Mouse (Mus musculus) heart, embryonic 10.5 days (tissue): Measurements from ENCODE around the gene Pgls. TPM values are rescaled to one million over a fixed set of nuclear protein-coding genes. Genes with fewer than 3 reads are reported as not detected.

Experiments used
- DNase-seq: peaks from one replicate; pipeline ENCODE4 v3.0.0-alpha.2; 2017; ENCODE audit warnings: low spot score
- H3K27ac ChIP-seq: fragments of 300-500 bp; sonication (generic); 2 replicates; pipeline ENCODE4 v1.5.1; 2016; ENCODE audit warnings: mild to moderate bottlenecking
- H3K27me3 ChIP-seq: fragments of 300-500 bp; sonication (generic); 2 replicates; pipeline ENCODE4 v1.6.1; 2016; ENCODE audit warnings: mild to moderate bottlenecking; ENCODE audit not compliant: poor library complexity, insufficient read depth, severe bottlenecking
- H3K36me3 ChIP-seq: fragments of 300-500 bp; sonication (generic); 2 replicates; pipeline ENCODE4 v1.6.1; 2016; ENCODE audit warnings: mild to moderate bottlenecking, moderate library complexity
- H3K4me1 ChIP-seq: fragments of 300-500 bp; sonication (generic); 2 replicates; pipeline ENCODE4 v1.6.1; 2016; ENCODE audit warnings: mild to moderate bottlenecking
- H3K4me3 ChIP-seq: fragments of 300-500 bp; sonication (generic); 2 replicates; pipeline ENCODE4 v1.5.1; 2016; ENCODE audit warnings: mild to moderate bottlenecking, moderate library complexity
- H3K9me3 ChIP-seq: fragments of 300-500 bp; sonication (generic); 2 replicates; pipeline ENCODE4 v1.6.1; 2016; ENCODE audit warnings: mild to moderate bottlenecking, moderate library complexity
- WGBS: fragments of 180-500 bp; shearing (Covaris S2); methylation state at CpG from one replicate; pipeline ENCODE4 v1.1.7; 2016; 5-methylcytosine and 5-hydroxymethylcytosine counted together
- polyA plus RNA-seq: library from polyadenylated mRNA; unstranded; fragments of >200 nt; fragmentation: Nextera tagmentation; extraction: Ambion mirVana; gene quantifications from 2 replicates; pipeline ENCODE4 v1.2.1, GENCODE M21; 2016

Pgls gene
- polyA plus RNA-seq, 1 experiment from 2014 or later = 228 TPM

- Histone ChIP-seq H3K4me3 (no peak overlapping the region), H3K27me3 (peaks cover 98% of the 10 kb centered on the region), H3K27ac (no peak overlapping the region), H3K36me3 (no peaks in the 10 kb centered on the region), H3K4me1 (peaks cover 19% of the 10 kb centered on the region), H3K9me3 (0 out of 2 replicates have a peak, but pooled peaks cover 4% of the 10 kb centered on the region)
- WGBS = 66% methylated on average over 3 of the region's 3 CpGs
- no peak for DNase-seq
Observed at GRCm38 (mm10) chr8:71560071-71560470, 31.9 kb upstream of the Pgls start.

GRCm38 (mm10) chr8:71560765-71561164 is 31.2 kb upstream of the Pgls start:
- WGBS = 82% methylated on average over 5 of the region's 5 CpGs
- peaks cover 19% of the 10 kb centered on the region for H3K4me1 ChIP-seq
- peaks cover 97% of the 10 kb centered on the region for H3K27me3 ChIP-seq
- no peak overlapping the region for H3K27ac ChIP-seq
- H3K4me3 ChIP-seq = no peak overlapping the region
- H3K36me3 ChIP-seq = no peaks in the 10 kb centered on the region
- DNase-seq = no peak
- 0 out of 2 replicates have a peak, but pooled peaks cover 4% of the 10 kb centered on the region for H3K9me3 ChIP-seq

- DNase-seq = peak; percentile 88
- 5% methylated on average over 15 of the region's 15 CpGs for WGBS
- H3K4me1 ChIP-seq = peaks cover 19% of the 10 kb centered on the region
Observed at GRCm38 (mm10) chr8:71561401-71561800, 30.6 kb upstream of the Pgls start.

GRCm38 (mm10) chr8:71562751-71563150 is 29.2 kb upstream of the Pgls start:
- Histone ChIP-seq H3K9me3 (0 out of 2 replicates have a peak, but pooled peaks cover 4% of the 10 kb centered on the region), H3K27ac (no peak overlapping the region), H3K4me3 (peak overlapping the region; percentile 48), H3K27me3 (peaks cover 96% of the 10 kb centered on the region), H3K4me1 (peaks cover 19% of the 10 kb centered on the region), H3K36me3 (no peaks in the 10 kb centered on the region)
- under 1% methylated on average over 33 of the region's 33 CpGs for WGBS
- peak; percentile 88 for DNase-seq

More at GRCm38 (mm10) chr8:71561401-71561800, 30.6 kb upstream of the Pgls start:
- no peaks in the 10 kb centered on the region for H3K36me3 ChIP-seq
- H3K9me3 ChIP-seq = 0 out of 2 replicates have a peak, but pooled peaks cover 4% of the 10 kb centered on the region
- no peak overlapping the region for H3K4me3 ChIP-seq
- no peak overlapping the region for H3K27ac ChIP-seq
- H3K27me3 ChIP-seq = peaks cover 96% of the 10 kb centered on the region

GRCm38 (mm10) chr8:71563992-71564391 is 28.0 kb upstream of the Pgls start:
- Histone ChIP-seq H3K27me3 (peaks cover 96% of the 10 kb centered on the region), H3K9me3 (0 out of 2 replicates have a peak, but pooled peaks cover 4% of the 10 kb centered on the region), H3K4me1 (peaks cover 19% of the 10 kb centered on the region), H3K4me3 (no peak overlapping the region), H3K27ac (no peak overlapping the region), H3K36me3 (no peaks in the 10 kb centered on the region)
- 86% methylated on average over 4 of the region's 4 CpGs for WGBS
- no peak for DNase-seq

DNA sequence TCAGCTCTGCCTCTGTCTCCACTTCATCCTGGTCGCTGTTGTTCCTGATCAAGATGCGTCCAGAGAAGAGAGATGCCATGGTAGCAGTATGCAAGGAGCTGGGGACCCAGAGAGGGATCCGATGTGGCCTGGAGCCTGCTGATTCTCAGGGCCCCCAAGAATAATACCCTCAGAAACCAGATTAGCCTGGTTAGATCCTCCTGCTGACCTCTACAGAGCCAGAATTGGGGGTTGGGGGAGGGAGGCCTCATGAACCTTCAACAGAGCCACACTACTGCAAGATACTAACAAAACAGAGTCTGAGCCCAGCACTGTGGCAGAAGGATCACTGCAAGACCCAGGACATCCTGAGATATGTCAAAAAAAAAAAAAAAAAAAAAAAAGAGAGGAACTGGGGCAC is 25.5 kb upstream of the Pgls start, which contains the start of gene Nxnl1:
Nxnl1 (minus strand) TSS at position 101 of the 400 bp plus-strand sequence.
- Histone ChIP-seq H3K4me3 (no peak within 1 kb of the TSS), H3K4me1 (peaks cover 37% of the 10 kb centered on the region), H3K36me3 (no peaks in the 10 kb centered on the region), H3K27ac (no peak within 1 kb of the TSS), H3K27me3 (peaks cover 76% of the 10 kb centered on the region), H3K9me3 (0 out of 2 replicates have a peak, but pooled peaks cover 4% of the 10 kb centered on the region)
- DNase-seq = no peak
- 67% methylated on average over 3 of the region's 3 CpGs for WGBS

- Histone ChIP-seq H3K36me3 (no peaks in the 10 kb centered on the region), H3K9me3 (0 out of 2 replicates have a peak, but pooled peaks cover 4% of the 10 kb centered on the region), H3K27me3 (peaks cover 71% of the 10 kb centered on the region), H3K4me1 (peaks cover 34% of the 10 kb centered on the region), H3K27ac (no peak overlapping the region), H3K4me3 (no peak overlapping the region)
- DNase-seq = no peak
- WGBS = 62% methylated on average over 7 of the region's 7 CpGs
Observed at GRCm38 (mm10) chr8:71567587-71567986, 24.4 kb upstream of the Pgls start.

- Histone ChIP-seq H3K36me3 (no peaks in the 10 kb centered on the region), H3K4me1 (peaks cover 30% of the 10 kb centered on the region), H3K9me3 (0 out of 2 replicates have a peak, but pooled peaks cover 4% of the 10 kb centered on the region), H3K27me3 (peaks cover 68% of the 10 kb centered on the region), H3K4me3 (peak within 1 kb of the TSS; percentile 73), H3K27ac (peak within 1 kb of the TSS; percentile 78)
- WGBS = 18% methylated on average over 13 of the region's 13 CpGs
- no peak for DNase-seq
Observed at GRCm38 (mm10) chr8:71568387-71568937, 23.5 kb upstream of the Pgls start, which contains the start of gene Slc27a1. Gene Slc27a1 (plus strand): TSS chr8:71568882.

DNA sequence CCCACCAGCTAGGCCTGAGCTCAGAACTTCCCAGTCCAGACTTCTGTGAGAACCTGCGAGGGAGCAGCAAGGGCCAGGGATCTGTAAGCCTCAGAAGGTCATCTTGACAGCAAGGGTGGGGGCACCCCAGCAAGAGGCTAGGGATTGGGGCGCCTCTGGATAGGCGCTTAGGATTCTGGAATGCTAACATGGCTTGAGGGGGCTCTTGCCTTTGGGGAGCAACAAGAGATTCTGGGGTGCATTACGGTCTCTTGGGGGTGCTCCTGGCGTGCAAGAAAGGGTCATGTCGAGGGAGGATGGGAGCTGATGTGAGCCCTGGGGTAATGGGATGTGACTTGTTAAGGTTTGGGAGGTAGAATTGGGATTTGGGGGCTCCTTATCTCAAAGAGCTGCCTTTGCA is 23.0 kb upstream of the Pgls start:
- 0 out of 2 replicates have a peak, but pooled peaks cover 4% of the 10 kb centered on the region for H3K9me3 ChIP-seq
- no peak for DNase-seq
- H3K4me3 ChIP-seq = peak overlapping the region; percentile 73
- WGBS = 20% methylated on average over 6 of the region's 6 CpGs
- H3K36me3 ChIP-seq = no peaks in the 10 kb centered on the region
- H3K4me1 ChIP-seq = peaks cover 30% of the 10 kb centered on the region
- H3K27ac ChIP-seq = peak overlapping the region; percentile 78; the same call in 1 of the 2 replicates
- H3K27me3 ChIP-seq = peaks cover 64% of the 10 kb centered on the region

GRCm38 (mm10) chr8:71569366-71570290 is 22.3 kb upstream of the Pgls start:
- WGBS = under 1% methylated on average over 51 of the region's 51 CpGs
- Histone ChIP-seq H3K36me3 (no peaks in the 10 kb centered on the region), H3K9me3 (no peaks in the 10 kb centered on the region), H3K27me3 (peaks cover 57% of the 10 kb centered on the region), H3K4me3 (peak overlapping the region; percentile 73), H3K27ac (peak overlapping the region; percentile 78), H3K4me1 (peaks cover 35% of the 10 kb centered on the region)
- DNase-seq = peak; percentile 87

- H3K27ac ChIP-seq = peak overlapping the region; percentile 78
- peak overlapping the region; percentile 73 for H3K4me3 ChIP-seq
- peaks cover 35% of the 10 kb centered on the region for H3K4me1 ChIP-seq
- no peaks in the 10 kb centered on the region for H3K36me3 ChIP-seq
- peaks cover 51% of the 10 kb centered on the region for H3K27me3 ChIP-seq
- WGBS = under 1% methylated on average over 41 of the region's 41 CpGs
- peak; percentile 94 for DNase-seq
- H3K9me3 ChIP-seq = no peaks in the 10 kb centered on the region
Observed at GRCm38 (mm10) chr8:71570291-71570954, 21.6 kb upstream of the Pgls start.

DNA sequence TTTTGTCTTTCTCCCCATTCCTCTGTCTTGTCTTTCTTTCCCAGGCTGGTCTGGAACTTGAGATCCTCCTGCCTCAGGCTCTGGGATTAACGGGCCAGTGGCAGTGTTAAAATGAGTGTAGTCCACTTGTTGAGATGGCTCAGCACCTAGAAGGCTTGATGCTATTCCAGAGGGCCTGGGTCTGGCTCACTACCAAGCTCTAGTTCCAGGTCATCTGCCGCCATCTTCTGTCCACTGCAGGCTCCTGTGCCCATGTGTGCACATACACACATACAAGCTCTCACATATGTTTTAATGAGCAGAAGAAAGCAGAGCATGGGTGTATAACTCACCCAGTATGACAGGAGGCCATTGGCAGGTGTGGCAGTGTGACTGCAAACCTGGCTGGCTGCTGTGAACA is 19.9 kb upstream of the Pgls start:
- no peak for DNase-seq
- peaks cover 35% of the 10 kb centered on the region for H3K4me1 ChIP-seq
- H3K9me3 ChIP-seq = no peaks in the 10 kb centered on the region
- no peak overlapping the region for H3K4me3 ChIP-seq
- no peak overlapping the region for H3K27ac ChIP-seq
- 73% methylated on average over 2 of the region's 2 CpGs for WGBS
- H3K27me3 ChIP-seq = peaks cover 36% of the 10 kb centered on the region
- H3K36me3 ChIP-seq = no peaks in the 10 kb centered on the region
